Mouse (Mus musculus) granulocyte monocyte progenitor cell, adult 5-6 weeks (primary cell): ENCODE data around the gene Slit3. TPM values are rescaled to one million over a fixed set of nuclear protein-coding genes. Genes with fewer than 3 reads are reported as not detected.

Source experiments
- ATAC-seq: replicated peaks from 2 replicates; pipeline ENCODE4 v1.8.0; 2016; ENCODE audit warnings: mild to moderate bottlenecking, moderate TSS enrichment, inconsistent platforms; ENCODE audit not compliant: poor library complexity, severe bottlenecking
- total RNA-seq, 2 experiments: library from RNA; stranded (forward) in 1 of 2; stranded (reverse) in 1 of 2; fragments of 200-712, 200-1000 nt in 1 of 2; fragments of >200 nt in 1 of 2; fragmentation: Nextera tagmentation in 1 of 2; gene quantifications; 2 replicates each; pipeline ENCODE4 v1.2.3; 2014 to 2017

Slit3 gene
- total RNA-seq, 2 experiments from 2014 or later: not detected

DNA sequence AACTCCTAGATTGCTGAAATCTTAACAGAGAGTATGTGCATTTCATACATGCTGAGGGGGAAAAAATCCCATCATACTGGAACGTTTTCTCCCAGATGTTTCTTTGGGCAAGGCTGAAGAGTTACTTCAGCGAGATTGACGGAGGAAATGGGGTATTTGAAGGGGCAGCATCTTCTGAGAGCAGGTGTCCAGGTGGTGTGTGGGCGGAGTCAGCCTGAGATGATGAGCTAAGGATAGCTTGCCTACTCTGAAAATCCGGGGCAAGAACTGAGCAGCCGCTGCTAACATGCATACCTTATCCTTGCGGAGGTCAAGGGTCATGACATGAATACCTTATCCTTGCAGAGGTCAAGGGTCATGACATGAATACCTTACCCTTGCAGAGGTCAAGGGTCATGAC is 576.5 kb downstream of the Slit3 start:
- no peak for ATAC-seq

DNA sequence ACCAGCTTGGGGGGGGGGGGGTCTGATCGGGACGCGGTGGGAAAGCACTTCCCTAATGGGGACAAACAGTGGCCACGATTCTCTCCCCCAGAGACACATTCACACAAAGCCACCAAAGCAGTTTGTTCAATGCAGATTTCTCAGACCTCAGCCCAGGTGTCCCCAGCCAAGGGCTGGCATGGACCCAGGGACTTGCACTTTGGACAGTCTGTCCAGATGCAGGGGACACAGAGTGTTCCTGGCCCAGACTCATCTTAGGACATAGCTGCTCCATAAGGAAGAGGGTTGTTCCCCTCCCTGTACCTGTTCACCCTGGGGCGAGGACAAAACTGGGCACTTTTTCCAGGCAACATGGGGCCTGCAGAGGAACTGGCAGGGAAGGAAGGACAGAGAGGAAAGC is 577.9 kb downstream of the Slit3 start:
- no peak for ATAC-seq

DNA sequence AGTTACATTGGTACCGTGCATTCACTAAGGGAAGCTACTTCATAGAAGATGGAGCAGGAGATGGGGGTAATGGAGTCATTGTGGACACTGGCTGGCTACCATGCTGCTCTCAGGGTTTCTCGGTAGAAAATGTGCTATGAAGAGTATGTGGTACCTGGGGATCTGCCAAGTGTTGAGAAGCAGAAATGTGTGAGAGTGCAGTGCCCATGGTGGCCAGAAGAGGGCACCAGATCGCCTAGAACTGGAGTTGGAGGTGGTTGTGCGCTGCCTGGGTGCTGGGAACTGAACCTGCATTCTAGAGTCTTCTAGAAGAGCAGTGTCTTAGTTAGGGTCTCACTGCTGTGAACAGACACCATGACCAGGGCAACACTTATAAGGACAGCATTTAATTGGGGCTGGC is 582.4 kb downstream of the Slit3 start:
- ATAC-seq: no peak; the same call in 1 of the 2 replicates

DNA sequence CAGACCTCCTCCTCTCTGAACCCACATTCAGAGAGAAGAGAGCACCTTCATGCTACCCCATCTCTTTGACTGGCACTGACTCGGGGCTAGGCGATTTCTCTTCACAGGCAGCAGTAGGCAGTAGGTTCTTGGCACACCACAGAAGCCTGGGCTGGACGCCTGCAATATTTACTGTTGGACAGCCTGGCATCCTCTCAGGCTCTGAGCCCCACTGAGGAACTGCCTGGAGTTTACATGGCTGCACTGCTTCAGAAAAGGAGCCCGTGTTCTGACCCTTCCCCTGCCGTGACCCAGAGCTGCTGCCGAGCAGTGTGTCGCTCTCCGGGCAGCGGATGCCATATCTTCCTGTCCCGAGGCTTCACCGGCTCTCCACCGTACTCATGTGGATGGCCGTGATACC is 583.4 kb downstream of the Slit3 start:
- ATAC-seq: no peak

DNA sequence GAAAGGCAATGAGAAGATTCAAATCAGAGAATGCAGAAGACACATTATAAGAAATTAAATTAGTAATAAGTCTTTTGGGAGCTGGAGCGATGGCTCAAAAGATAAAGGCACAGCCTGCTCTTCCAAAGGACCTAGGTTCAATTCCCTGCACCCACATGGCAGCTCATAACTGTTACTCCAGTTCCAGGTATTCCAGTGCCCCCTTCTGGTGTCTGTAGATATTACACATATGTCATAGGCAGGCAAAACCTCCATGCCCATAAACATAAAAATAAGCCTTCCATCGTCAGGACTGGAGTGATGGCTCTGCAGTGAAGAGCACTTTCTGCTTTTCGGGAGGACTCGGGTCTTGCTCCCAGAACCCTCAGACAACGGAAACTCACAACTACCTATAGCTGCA is 583.9 kb downstream of the Slit3 start:
- no peak for ATAC-seq

DNA sequence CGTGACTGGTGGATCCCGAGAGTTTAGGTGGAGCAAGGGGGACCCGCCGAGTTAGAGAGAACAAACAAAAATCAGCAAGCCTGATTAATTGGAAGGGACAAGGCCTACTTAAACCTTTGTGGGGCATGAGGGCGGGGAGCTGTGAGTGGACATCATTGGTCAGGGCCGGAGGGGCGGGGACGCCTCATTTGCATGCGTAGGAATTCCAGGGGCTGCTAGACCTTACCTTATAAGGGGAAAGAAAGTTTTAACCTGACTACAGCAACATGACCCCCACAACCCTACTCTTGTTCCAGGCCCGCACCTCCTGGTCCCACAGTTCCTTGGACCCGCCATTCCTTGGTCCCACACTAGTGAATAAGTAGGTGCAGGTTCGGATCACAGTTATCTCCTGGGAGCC is 586.4 kb downstream of the Slit3 start:
- no peak for ATAC-seq

DNA sequence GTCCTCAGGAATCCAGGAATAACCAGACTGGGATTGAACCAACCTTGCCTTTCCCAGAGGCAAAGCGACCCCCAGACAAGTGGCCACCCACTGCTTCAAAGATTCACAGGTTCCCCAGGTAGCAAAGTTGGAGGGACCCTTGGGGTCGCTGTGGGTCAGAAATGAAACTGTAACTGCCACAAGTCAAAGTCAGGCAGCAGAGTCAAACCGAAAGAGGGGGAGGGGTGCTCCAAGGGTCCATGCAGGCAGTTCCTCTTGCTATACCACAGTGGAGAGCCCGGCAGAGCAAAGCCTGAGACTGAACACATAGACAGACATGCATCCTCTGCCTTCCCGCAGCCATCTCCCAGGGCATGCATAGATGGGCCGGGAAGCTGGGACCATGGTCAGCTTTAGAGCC is 590.3 kb downstream of the Slit3 start:
- no peak for ATAC-seq

DNA sequence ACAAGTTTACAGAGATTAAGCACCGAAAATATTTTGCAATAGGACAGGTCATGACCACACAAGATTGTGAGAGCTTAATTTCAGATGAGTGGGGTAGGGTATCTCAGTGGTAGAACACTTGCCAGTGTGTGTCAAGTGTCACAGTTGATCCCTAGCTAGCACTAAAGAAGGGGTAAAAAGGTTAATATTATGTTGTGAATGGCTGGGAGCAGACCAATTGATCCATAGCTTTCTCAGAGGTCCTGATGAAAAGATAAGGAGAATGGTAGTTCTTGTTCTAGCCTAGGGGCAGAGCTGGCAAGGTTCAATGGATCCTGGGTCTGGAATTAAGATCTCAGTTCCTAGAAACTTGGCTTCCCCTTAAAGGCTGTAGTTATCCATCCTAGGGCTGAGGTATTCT is 597.9 kb downstream of the Slit3 start:
- ATAC-seq: no peak

DNA sequence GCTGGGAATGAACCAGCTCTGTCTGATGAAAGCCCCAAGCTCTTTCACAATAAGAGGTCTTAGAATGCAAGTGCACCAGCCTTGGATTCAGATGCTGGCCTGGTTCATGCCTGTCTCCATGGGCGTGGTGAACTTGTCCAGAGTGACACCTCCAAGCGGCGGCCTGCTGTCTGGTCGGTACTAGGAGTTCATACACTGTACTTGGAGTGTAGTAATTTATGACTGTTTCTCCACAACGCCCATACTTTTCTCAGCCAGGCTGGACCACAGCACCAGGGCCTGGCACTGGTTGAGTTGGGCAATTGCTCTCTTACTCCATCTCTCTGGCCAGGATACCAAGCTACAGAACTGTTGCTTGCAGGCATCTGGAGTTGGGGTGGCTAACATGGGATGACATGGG is 602.9 kb downstream of the Slit3 start:
- no peak for ATAC-seq

DNA sequence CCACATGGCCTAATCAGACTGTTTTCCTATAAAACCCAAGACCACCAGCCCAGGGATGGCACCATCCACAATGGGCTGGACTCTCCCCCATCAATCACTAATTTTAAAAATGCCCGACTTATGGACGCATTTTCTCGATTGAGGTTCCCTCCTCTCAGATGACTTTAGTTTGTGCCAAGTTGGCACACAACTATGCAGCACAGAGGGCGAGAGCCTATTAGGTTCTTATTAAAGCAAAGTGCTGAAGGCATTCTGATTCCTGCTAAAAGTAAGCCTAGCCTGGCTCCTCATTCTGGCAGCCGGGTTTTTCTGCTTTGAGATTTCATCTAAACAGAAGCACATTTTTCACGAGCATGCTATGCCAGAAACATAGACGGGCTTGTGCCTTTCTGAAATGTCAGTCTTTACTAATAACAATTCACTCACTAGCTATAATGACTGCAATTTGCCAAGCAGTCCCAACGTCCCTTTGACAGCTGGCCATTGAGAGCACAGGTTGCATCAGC is 605.4 kb downstream of the Slit3 start:
- ATAC-seq: no peak

DNA sequence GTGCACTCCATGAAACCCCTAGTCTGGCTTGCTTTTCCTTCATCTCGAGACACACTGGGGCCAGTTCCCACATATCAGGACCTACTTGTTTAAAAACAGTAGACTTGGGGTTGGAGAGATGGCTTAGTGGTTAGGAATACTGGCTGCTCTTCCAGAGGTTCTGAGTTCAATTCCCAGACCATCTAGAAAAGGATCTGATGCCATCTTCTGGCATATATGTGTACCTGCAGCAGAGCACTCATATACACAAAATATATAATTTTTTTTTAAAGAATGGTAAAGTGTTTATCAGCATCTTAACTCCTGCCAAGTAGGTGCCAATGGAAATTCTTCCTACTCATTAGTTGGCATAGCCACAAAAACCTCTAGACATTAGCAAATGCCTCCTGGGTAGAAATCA is 607.2 kb downstream of the Slit3 start:
- no peak for ATAC-seq

DNA sequence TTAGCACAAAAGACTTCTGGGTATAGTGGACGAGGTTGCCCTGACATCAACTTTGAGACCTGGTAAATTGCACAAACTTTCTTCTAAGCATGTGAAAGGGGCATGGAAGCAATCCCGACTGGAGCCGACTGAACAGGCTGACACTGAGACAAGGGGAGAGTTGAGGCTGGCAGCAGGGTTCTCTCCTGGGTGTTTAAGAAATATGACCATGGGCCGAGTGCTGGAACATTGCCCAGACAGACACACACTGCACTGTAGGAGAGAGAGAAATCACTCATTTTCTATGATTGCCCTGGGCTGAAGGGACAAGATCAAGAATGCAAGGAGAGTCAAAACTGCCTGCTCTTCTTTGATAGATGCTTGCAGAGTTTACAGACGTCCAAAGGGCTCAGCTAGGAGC is 608.2 kb downstream of the Slit3 start:
- no peak for ATAC-seq

DNA sequence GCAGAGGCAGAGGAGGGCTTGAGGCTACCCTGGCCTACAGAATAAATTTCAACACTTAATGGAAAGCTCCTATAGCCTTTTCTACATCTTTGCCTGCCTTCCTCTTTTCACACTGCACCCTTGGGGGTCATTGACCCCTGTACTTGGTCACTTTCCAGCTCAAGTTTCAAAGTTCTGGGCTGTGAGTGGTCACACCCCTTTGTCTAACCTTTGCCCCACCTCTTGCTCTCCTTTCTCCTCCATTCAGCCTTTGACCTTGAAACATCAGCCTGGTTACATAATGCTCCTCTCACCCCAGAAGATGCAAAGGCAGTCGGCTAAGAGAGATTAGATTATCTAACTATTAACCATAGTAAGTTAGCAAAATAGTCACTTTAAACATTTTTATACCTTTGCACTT is 611.3 kb downstream of the Slit3 start:
- no peak for ATAC-seq

DNA sequence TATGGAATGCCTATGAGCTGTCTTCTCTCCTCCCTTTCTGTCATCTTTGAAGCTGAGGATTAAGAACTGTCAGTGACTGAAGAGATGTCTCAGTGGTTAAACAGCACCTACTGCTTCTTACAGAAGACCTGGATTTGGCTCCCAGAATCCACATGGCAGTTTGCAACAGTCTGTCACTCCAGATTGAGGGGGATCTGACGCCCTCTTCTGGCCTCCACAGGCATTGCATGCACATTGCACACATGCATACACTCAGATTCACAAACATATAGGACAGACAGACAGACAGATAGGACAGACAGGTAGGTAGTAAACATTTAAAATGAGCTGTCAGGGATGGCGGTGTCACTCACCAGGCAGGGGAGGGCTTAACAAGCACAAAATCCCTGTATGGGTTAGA is 615.8 kb downstream of the Slit3 start:
- ATAC-seq: no peak

DNA sequence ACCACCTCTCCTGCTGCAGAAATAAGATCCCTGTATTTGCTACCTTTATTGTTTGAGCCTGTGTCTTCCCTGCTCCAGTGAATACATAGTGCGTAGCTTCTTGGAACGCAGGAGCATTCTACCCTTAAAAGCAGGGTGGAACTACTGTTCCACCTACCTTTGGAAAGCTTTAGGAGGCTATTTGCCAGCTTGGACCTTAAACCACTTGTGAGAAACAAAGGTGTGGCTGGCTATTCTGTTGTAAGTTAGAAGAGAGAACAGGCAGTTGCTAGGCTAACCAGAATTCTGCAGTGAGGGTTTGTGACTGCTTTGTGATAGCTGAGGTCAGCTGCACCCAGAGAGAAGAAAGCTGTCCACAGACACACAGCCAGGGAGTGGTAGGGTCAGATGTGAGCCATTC is 616.2 kb downstream of the Slit3 start:
- no peak for ATAC-seq

DNA sequence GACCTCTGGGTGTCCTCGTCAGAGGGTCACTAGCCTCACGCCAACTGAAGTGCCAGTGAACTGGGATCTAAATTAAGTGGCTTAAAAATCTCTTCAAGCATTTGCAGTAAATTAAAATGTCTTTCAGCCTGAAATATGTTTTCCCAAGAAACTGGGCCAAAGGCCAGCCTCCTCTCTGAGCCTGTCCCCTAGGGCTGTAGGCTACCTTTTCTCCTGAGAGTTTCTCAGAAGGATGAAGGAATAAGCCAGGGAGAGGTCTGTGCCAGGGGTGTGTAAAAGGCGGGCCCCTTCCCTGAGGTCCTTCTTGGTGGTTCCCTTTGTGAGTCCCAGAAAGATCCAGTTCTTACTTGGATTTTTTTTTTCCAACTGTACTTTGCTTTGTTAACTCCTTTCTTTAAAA is 617.1 kb downstream of the Slit3 start:
- no peak for ATAC-seq

DNA sequence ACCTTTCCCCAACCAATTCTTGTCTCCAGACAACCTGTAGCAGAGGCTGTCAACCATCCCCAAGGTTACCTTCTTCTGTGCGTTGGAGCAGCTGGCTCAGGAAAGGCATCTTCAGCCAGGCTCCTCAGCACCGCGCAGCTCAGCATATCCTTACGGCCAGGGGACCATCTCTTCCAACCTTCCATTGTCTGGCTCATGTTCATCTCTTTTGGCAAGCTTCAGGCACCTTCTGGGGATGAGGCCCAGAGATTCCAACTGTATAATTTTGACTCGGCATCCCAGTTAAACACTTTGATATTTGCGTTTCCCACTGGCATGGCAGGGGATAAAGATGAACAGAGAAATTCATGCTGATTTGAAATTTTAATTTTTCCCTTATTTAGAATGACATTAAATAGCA is 622.6 kb downstream of the Slit3 start:
- no peak for ATAC-seq

DNA sequence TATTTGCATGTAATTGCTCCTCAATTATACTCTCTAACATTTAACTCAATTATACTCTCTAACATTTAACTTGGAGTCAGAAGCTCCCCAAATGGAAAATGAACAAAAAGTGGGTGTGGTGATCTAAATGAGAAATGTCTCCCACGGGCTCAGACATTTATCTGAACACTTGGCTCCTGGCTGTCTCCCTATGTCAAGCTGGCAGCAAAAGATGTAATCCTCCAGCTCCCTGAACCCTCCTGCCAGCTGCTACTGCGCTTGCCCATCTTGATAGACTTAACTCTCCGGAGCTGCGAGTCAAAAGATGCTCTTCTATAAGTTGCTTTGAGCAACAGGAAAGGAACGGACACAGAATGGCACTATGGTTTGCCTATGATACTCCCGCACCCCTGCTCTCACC is 623.5 kb downstream of the Slit3 start:
- no peak for ATAC-seq

DNA sequence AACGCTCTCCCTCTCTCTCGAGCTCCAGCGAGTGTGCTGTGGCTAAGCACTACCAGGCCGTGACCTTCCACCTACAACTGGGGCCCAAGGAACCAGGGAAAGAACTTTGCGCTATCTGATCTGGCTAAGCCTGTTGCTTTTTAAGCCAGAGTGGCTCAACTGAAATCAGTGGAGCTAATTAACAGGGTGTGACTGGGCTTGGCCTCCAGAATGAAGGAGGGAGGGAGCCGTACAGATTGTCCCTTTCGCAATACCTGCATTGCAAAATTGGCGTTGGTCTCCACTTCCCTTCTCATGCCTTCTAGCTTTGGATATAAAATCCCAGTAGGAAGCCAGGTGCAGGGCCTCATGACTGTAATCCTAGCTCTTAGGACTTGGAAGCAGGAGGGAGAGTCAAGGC is 629.6 kb downstream of the Slit3 start:
- ATAC-seq: peak; percentile 96

DNA sequence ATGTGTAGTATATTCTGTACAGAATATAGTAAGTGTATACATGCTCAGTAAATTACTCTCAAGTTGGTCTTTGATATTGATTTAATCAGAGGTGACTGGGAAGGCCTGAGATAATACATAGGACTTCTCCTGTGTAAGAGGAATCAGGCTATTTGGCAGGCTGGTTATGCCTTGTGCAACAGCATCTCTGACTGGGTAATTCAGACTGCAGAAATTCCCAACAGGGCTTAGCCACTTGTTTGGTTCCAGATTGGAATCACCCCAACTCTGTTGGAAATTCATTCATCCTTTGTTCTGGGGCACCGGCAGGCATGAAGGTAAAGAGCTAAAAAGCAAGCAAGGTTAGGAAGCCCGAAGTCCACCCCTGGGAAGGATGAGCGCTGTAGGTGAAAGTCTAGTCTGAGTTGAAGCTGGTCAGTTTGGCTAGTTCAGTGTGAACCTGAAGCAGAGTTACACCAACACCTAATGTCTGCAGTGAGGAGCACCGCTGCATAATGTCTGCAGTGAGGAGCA is 633.9 kb downstream of the Slit3 start:
- ATAC-seq: no peak

DNA sequence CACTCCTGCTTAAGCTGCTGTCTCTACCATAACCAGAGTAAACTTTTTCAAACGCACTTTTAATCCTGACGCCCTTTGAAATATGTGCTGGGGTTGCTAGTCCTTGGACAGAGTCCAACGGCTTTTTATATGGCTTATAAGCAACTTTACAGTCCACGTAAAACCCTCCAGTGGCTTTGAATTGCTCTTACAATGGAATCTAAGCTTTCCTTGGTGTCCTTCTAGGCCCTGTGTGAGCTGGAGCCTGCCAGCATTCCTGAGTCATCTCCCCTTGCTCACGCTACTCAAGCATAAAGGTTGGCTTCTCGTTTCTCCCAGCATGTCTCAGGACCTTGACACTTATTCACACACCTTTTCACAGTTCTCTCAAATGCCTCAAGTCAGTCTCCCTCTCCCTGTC is 634.5 kb downstream of the Slit3 start:
- no peak for ATAC-seq

DNA sequence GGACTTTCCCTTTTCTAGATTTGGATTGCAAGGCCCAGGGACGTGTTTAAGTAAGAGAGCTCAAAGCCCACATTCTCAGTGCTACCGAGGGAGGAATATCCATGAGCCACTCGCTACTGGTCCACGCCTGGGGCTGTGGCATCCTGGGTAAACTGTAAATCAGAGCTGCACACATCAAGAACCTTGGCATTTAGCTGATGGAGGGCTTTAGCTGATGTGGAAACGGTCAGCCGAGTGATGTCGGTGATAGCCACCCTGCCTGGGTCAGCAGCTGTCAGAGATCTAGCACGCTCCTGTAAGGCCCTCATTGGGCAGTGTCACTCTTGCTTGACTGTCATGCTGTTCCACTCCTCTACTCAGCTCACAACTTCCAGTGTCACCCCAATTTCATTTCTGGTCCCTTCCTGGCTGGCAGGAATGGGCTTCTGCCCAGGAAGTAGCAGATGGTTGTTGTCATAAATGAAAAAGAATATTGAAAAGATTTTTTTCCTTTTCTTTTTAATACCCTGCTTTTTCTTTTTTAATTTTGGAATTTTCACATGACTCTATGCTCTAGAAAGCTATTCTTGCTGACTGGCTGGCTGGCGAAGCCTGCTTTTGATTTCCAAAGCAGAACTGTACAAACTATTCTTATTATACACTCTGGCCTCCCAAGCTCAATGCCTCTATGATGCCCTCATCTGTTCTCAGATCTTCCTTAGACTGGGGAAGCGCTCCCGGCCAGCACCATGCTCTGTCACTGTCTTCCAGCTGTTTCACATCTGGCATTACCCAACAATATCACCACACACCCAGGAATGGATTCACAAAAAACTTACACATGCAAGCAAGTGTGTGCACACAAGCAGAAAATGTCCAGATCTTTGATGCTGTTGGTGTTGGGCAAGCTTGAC is 635.6 kb downstream of the Slit3 start:
- ATAC-seq: no peak
